Mouse (Mus musculus) embryonic facial prominence, embryonic 10.5 days (tissue): ENCODE data around the gene Cdkal1. TPM values are rescaled to one million over a fixed set of nuclear protein-coding genes. Genes with fewer than 3 reads are reported as not detected.

Source experiments
- DNase-seq: peaks from one replicate; pipeline ENCODE4 v3.0.0-alpha.2; 2017; ENCODE audit warnings: low spot score
- H3K27ac ChIP-seq: fragments of 300-500 bp; sonication (generic); replicated peaks from 2 replicates; pipeline ENCODE4 v1.5.1; 2016; ENCODE audit warnings: mild to moderate bottlenecking
- H3K27me3 ChIP-seq: fragments of 300-500 bp; sonication (generic); replicated peaks from 2 replicates; pipeline ENCODE4 v1.6.1; 2016; ENCODE audit warnings: low read depth, mild to moderate bottlenecking; ENCODE audit not compliant: poor library complexity, severe bottlenecking
- H3K36me3 ChIP-seq: fragments of 300-500 bp; sonication (generic); replicated peaks from 2 replicates; pipeline ENCODE4 v1.6.1; 2016; ENCODE audit warnings: mild to moderate bottlenecking, moderate library complexity
- H3K4me1 ChIP-seq: fragments of 300-500 bp; sonication (generic); 2 replicates; pipeline ENCODE4 v1.6.1; 2016
- H3K4me3 ChIP-seq: fragments of 300-500 bp; sonication (generic); 2 replicates; pipeline ENCODE4 v1.5.1; 2016; ENCODE audit warnings: mild to moderate bottlenecking, moderate library complexity
- H3K9me3 ChIP-seq: fragments of 300-500 bp; sonication (generic); 2 replicates; pipeline ENCODE4 v1.6.1; 2016; ENCODE audit warnings: mild to moderate bottlenecking
- WGBS: fragments of 180-500 bp; shearing (Covaris S2); methylation state at CpG from one replicate; pipeline ENCODE4 v1.1.7; 2016; 5-methylcytosine and 5-hydroxymethylcytosine counted together
- polyA plus RNA-seq: library from polyadenylated mRNA; unstranded; fragments of >200 nt; fragmentation: Nextera tagmentation; extraction: Ambion mirVana; gene quantifications from 2 replicates; pipeline ENCODE4 v1.2.1, GENCODE M21; 2016

Cdkal1 gene
- polyA plus RNA-seq, 1 experiment from 2014 or later = 35.2 TPM

- Histone ChIP-seq H3K36me3 (no peaks in the 10 kb centered on the region), H3K4me1 (peaks cover 15% of the 10 kb centered on the region), H3K9me3 (no peaks in the 10 kb centered on the region), H3K27ac (no peak overlapping the region), H3K27me3 (no peaks in the 10 kb centered on the region), H3K4me3 (no peak overlapping the region)
- DNase-seq = no peak
- 68% methylated on average over 2 of the region's 2 CpGs for WGBS
Measured at GRCm38 (mm10) chr13:29312026-29312425, 543.4 kb downstream of the Cdkal1 start.

- Histone ChIP-seq H3K4me3 (no peak overlapping the region), H3K27me3 (no peaks in the 10 kb centered on the region), H3K27ac (no peak overlapping the region), H3K9me3 (no peaks in the 10 kb centered on the region), H3K4me1 (no peaks in the 10 kb centered on the region; the same call in 1 of the 2 replicates), H3K36me3 (no peaks in the 10 kb centered on the region)
- no peak for DNase-seq
- WGBS = 48% methylated on average over 6 of the region's 6 CpGs
Measured at GRCm38 (mm10) chr13:29307420-29307819, 548.1 kb downstream of the Cdkal1 start.

- Histone ChIP-seq H3K27ac (no peak overlapping the region), H3K4me1 (no peaks in the 10 kb centered on the region), H3K4me3 (no peak overlapping the region), H3K27me3 (no peaks in the 10 kb centered on the region), H3K9me3 (no peaks in the 10 kb centered on the region), H3K36me3 (no peaks in the 10 kb centered on the region)
- 77% methylated on average over 9 of the region's 9 CpGs for WGBS
- no peak for DNase-seq
Measured at GRCm38 (mm10) chr13:29292608-29293240, 562.8 kb downstream of the Cdkal1 start.

- Histone ChIP-seq H3K4me3 (no peak overlapping the region), H3K4me1 (no peaks in the 10 kb centered on the region), H3K9me3 (no peaks in the 10 kb centered on the region), H3K27me3 (no peaks in the 10 kb centered on the region), H3K36me3 (no peaks in the 10 kb centered on the region), H3K27ac (no peak overlapping the region)
- DNase-seq = no peak
- 69% methylated on average over 4 of the region's 4 CpGs for WGBS
Measured at GRCm38 (mm10) chr13:29290569-29290968, 564.9 kb downstream of the Cdkal1 start.

- no peak for DNase-seq
- Histone ChIP-seq H3K4me1 (no peaks in the 10 kb centered on the region), H3K36me3 (no peaks in the 10 kb centered on the region), H3K9me3 (no peaks in the 10 kb centered on the region), H3K27ac (no peak overlapping the region), H3K4me3 (no peak overlapping the region), H3K27me3 (no peaks in the 10 kb centered on the region)
- WGBS = 78% methylated on average over 3 of the region's 3 CpGs
Measured at GRCm38 (mm10) chr13:29285058-29285457, 570.4 kb downstream of the Cdkal1 start.

- Histone ChIP-seq H3K27me3 (no peaks in the 10 kb centered on the region), H3K27ac (no peak overlapping the region), H3K36me3 (no peaks in the 10 kb centered on the region), H3K4me3 (no peak overlapping the region), H3K4me1 (no peaks in the 10 kb centered on the region), H3K9me3 (no peaks in the 10 kb centered on the region)
- DNase-seq = no peak
- WGBS = 84% methylated on average over 6 of the region's 6 CpGs
Measured at GRCm38 (mm10) chr13:29281556-29281955, 573.9 kb downstream of the Cdkal1 start.

GRCm38 (mm10) chr13:29278156-29278555 is 577.3 kb downstream of the Cdkal1 start:
- H3K4me3 ChIP-seq = no peak overlapping the region
- 69% methylated on average over 4 of the region's 4 CpGs for WGBS
- no peaks in the 10 kb centered on the region for H3K9me3 ChIP-seq
- H3K36me3 ChIP-seq = no peaks in the 10 kb centered on the region
- no peak for DNase-seq
- no peak overlapping the region for H3K27ac ChIP-seq
- H3K27me3 ChIP-seq = no peaks in the 10 kb centered on the region
- H3K4me1 ChIP-seq = peaks cover 7% of the 10 kb centered on the region; the same call in 1 of the 2 replicates

- Histone ChIP-seq H3K27me3 (no peaks in the 10 kb centered on the region), H3K4me1 (peaks cover 10% of the 10 kb centered on the region; the same call in 1 of the 2 replicates), H3K27ac (no peak overlapping the region), H3K9me3 (no peaks in the 10 kb centered on the region), H3K36me3 (no peaks in the 10 kb centered on the region), H3K4me3 (no peak overlapping the region)
- 61% methylated on average over 11 of the region's 11 CpGs for WGBS
- DNase-seq = no peak
Measured at GRCm38 (mm10) chr13:29274296-29274695, 581.2 kb downstream of the Cdkal1 start.

- H3K9me3 ChIP-seq = no peaks in the 10 kb centered on the region
- no peak for DNase-seq
- H3K4me1 ChIP-seq = peaks cover 10% of the 10 kb centered on the region; the same call in 1 of the 2 replicates
- no peak overlapping the region for H3K4me3 ChIP-seq
- no peaks in the 10 kb centered on the region for H3K36me3 ChIP-seq
- no peak overlapping the region for H3K27ac ChIP-seq
- no peaks in the 10 kb centered on the region for H3K27me3 ChIP-seq
- WGBS = 30% methylated on average over 4 of the region's 4 CpGs
Measured at GRCm38 (mm10) chr13:29273693-29274221, 581.7 kb downstream of the Cdkal1 start.

- Histone ChIP-seq H3K4me3 (no peak overlapping the region), H3K27ac (no peak overlapping the region), H3K9me3 (no peaks in the 10 kb centered on the region), H3K27me3 (no peaks in the 10 kb centered on the region), H3K36me3 (no peaks in the 10 kb centered on the region), H3K4me1 (peaks cover 10% of the 10 kb centered on the region; the same call in 1 of the 2 replicates)
- DNase-seq = no peak
Measured at GRCm38 (mm10) chr13:29271451-29271850, 584.0 kb downstream of the Cdkal1 start.

- DNase-seq = no peak
- Histone ChIP-seq H3K4me3 (no peak overlapping the region), H3K27ac (no peak overlapping the region), H3K9me3 (no peaks in the 10 kb centered on the region), H3K36me3 (no peaks in the 10 kb centered on the region), H3K27me3 (no peaks in the 10 kb centered on the region), H3K4me1 (no peaks in the 10 kb centered on the region)
- 83% methylated on average over 11 of the region's 11 CpGs for WGBS
Measured at GRCm38 (mm10) chr13:29264015-29264711, 591.3 kb downstream of the Cdkal1 start.

- no peaks in the 10 kb centered on the region for H3K9me3 ChIP-seq
- H3K27me3 ChIP-seq = no peaks in the 10 kb centered on the region
- no peak overlapping the region for H3K27ac ChIP-seq
- no peaks in the 10 kb centered on the region for H3K36me3 ChIP-seq
- WGBS = 78% methylated on average over 4 of the region's 4 CpGs
- no peaks in the 10 kb centered on the region for H3K4me1 ChIP-seq
- no peak for DNase-seq
- no peak overlapping the region for H3K4me3 ChIP-seq
Measured at GRCm38 (mm10) chr13:29262164-29262563, 593.3 kb downstream of the Cdkal1 start.

GRCm38 (mm10) chr13:29248535-29248934 is 606.9 kb downstream of the Cdkal1 start:
- Histone ChIP-seq H3K36me3 (no peaks in the 10 kb centered on the region), H3K9me3 (no peaks in the 10 kb centered on the region), H3K4me3 (no peak overlapping the region), H3K4me1 (no peaks in the 10 kb centered on the region), H3K27me3 (no peaks in the 10 kb centered on the region), H3K27ac (no peak overlapping the region)
- no peak for DNase-seq
- 85% methylated on average over 4 of the region's 4 CpGs for WGBS
